Mouse (Mus musculus) myocyte (in vitro differentiated cells): ENCODE data around the gene Stip1. TPM values are rescaled to one million over a fixed set of nuclear protein-coding genes. Genes with fewer than 3 reads are reported as not detected.
A peak's percentile ranks its signal among the peaks of the same experiment; 100 is the strongest.
"Not testable (repeated sequence)": the region's sequence is repeated elsewhere in the genome, so short reads cannot be mapped to it uniquely, and the experiment has no call there.

Source experiments
- H3K27me3 ChIP-seq: one replicate; pipeline ENCODE4 v1.6.1; 2011; ENCODE audit not compliant: control insufficient read depth, insufficient read depth, insufficient read length
- H3K36me3 ChIP-seq: one replicate; pipeline ENCODE4 v1.6.1; 2011; ENCODE audit not compliant: control insufficient read depth, insufficient read depth
- H3K4me2 ChIP-seq: one replicate; pipeline ENCODE4 v1.6.1; 2011; ENCODE audit warnings: low read depth, control low read depth
- H3K4me3 ChIP-seq: one replicate; pipeline ENCODE4 v1.5.1; 2011; ENCODE audit warnings: mild to moderate bottlenecking, control low read depth, moderate library complexity
- H3K79me2 ChIP-seq: one replicate; pipeline ENCODE4 v1.6.1; 2011; ENCODE audit not compliant: control insufficient read depth, insufficient read depth
- H3ac ChIP-seq: one replicate; pipeline ENCODE4 v1.6.1; 2011; ENCODE audit not compliant: control insufficient read depth, insufficient read length
- CEBPB ChIP-seq: IDR thresholded peaks from 2 replicates; pipeline ENCODE4 v1.6.1; 2011; ENCODE audit warnings: mild to moderate bottlenecking, moderate library complexity; ENCODE audit not compliant: poor library complexity, insufficient read depth, severe bottlenecking
- E2F4 ChIP-seq: IDR thresholded peaks from one replicate; pipeline ENCODE4 v1.6.1; 2011; ENCODE audit warnings: mild to moderate bottlenecking, control low read depth, moderate library complexity; ENCODE audit not compliant: insufficient read depth
- MAX ChIP-seq: IDR thresholded peaks from one replicate; pipeline ENCODE4 v1.6.1; 2011; ENCODE audit warnings: low read depth, mild to moderate bottlenecking, control low read depth
- MYOD1 ChIP-seq, 3 experiments: IDR thresholded peaks; one replicate each; pipeline ENCODE4 v1.6.1; 2011; ENCODE audit warnings: control low read depth in 2 of 3, low read depth in 2 of 3, mild to moderate bottlenecking in 2 of 3, moderate library complexity in 1 of 3; ENCODE audit not compliant: insufficient read length in 2 of 3, control insufficient read depth in 1 of 3
- MYOG ChIP-seq, 3 experiments: IDR thresholded peaks; one replicate each; pipeline ENCODE4 v1.6.1; 2011; ENCODE audit warnings: control low read depth in 2 of 3, low read depth in 2 of 3, mild to moderate bottlenecking in 2 of 3; ENCODE audit not compliant: insufficient read length in 2 of 3, control insufficient read depth in 1 of 3, insufficient read depth in 1 of 3
- POLR2A ChIP-seq: IDR thresholded peaks from one replicate; pipeline ENCODE4 v1.6.1; 2011; ENCODE audit warnings: low read depth, mild to moderate bottlenecking, control low read depth, moderate library complexity; ENCODE audit not compliant: insufficient read length
- POLR2AphosphoS2 ChIP-seq: IDR thresholded peaks from one replicate; pipeline ENCODE4 v1.6.1; 2011; ENCODE audit warnings: low read depth, control low read depth; ENCODE audit not compliant: insufficient read length
- REST ChIP-seq: IDR thresholded peaks from one replicate; pipeline ENCODE4 v1.6.1; 2011; ENCODE audit warnings: mild to moderate bottlenecking, control low read depth, moderate library complexity; ENCODE audit not compliant: insufficient read depth, insufficient read length
- SRF ChIP-seq: IDR thresholded peaks from one replicate; pipeline ENCODE4 v1.6.1; 2011; ENCODE audit warnings: low read depth; ENCODE audit not compliant: control insufficient read depth, insufficient read length
- TCF12 ChIP-seq: IDR thresholded peaks from one replicate; pipeline ENCODE4 v1.6.1; 2011; ENCODE audit warnings: mild to moderate bottlenecking, control low read depth; ENCODE audit not compliant: poor library complexity, insufficient read depth, severe bottlenecking
- TCF3 ChIP-seq: IDR thresholded peaks from one replicate; pipeline ENCODE4 v1.6.1; 2011; ENCODE audit warnings: low read depth, control low read depth; ENCODE audit not compliant: insufficient read length
- USF1 ChIP-seq: IDR thresholded peaks from one replicate; pipeline ENCODE4 v1.6.1; 2011; ENCODE audit warnings: low read depth, mild to moderate bottlenecking, control low read depth, moderate library complexity
- polyA plus RNA-seq: library from polyadenylated mRNA; unstranded; fragments of >200 nt; fragmentation: generic; extraction: Trizol; gene quantifications from one replicate; pipeline ENCODE4 v1.2.1, GENCODE M21; 2012; ENCODE audit warnings: missing spikeins

Gene Stip1
- polyA plus RNA-seq, 1 experiment, result 223 TPM

DNA sequence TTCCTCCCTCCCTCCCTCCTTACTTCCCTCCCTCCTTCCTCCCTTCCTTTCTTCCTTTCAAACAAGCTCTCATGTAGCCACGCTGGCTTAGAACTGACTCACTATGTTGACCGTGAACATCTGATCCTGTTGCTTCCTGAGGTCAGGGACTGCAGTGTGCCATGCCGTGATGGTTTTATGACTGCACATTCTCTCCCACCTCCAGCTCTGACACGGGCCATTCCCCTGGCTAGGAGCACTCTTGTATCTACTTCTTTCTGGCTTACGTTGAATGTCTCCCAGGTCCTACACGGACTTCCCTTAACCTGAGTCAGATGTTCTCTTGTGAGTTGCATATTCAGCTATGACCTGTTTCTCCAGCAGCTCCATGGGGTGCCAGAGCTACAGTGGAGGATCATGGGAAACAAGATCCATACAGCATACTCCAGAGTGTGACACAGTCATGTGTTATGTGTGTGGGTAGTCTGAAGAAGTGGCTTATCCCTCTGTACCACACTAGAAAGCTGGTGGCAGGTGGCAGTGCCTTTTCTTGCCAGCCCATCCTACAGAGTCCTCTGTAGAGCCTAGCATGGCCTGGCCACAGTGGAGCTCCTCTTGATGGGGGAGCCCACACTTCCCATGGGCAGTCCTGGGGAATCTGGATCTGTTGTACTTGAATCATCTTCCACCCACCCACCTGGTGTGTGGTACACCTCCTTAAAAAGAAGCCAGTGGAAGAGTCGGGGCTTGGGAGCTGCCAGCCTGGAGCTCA, 41.9 kb upstream of the Stip1 start:
- H3K79me2 ChIP-seq, result no peaks in the 10 kb centered on the region
- peak in 1 of 3 experiments; percentile 62 for TF ChIP-seq MYOD1 (IDR thresholded peaks at IDR 0.05; ENCODE audit: control insufficient read depth in 1 of 3, insufficient read length in 2 of 3, low read depth in 2 of 3)
- no peak for TF ChIP-seq SRF
- H3K4me2 ChIP-seq, result no peak overlapping the region

DNA sequence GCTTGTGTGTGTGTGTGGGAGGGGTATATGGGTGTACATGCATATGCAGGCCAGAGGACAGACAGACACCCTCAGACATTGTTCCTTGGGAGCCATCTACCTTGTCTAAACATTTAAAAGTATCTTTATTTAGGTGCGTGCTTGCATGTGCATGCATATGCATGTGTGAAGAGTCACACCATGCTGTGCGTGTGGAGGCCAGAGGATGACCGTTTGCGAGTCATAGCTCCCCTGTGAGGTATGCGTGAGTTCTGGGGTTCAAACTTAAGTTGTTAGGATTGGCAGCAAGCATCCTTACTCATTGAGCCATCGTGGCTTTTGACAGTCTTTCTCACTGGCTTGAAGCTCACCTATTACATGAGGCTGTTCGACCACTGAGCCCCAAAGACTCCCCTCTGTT, 38.5 kb upstream of the Stip1 start:
- TF ChIP-seq E2F4 (no peak), MAX (no peak), TCF3 (no peak), SRF (no peak), MYOG (IDR thresholded peaks at IDR 0.05; ENCODE audit: control insufficient read depth in 1 of 3, insufficient read depth in 1 of 3, insufficient read length in 2 of 3, low read depth in 2 of 3) (no peak), POLR2AphosphoS2 (no peak), REST (no peak), MYOD1 (IDR thresholded peaks at IDR 0.05; ENCODE audit: control insufficient read depth in 1 of 3, insufficient read length in 2 of 3, low read depth in 2 of 3) (no peak), TCF12 (no peak), USF1 (no peak), CEBPB (no peak), POLR2A (no peak)
- no peak overlapping the region for H3ac ChIP-seq
- H3K4me3 ChIP-seq, result no peak overlapping the region
- no peaks in the 10 kb centered on the region for H3K36me3 ChIP-seq
- H3K4me2 ChIP-seq, result no peak overlapping the region
- no peaks in the 10 kb centered on the region for H3K27me3 ChIP-seq
- no peaks in the 10 kb centered on the region for H3K79me2 ChIP-seq

More for the DNA sequence above, 41.9 kb upstream of the Stip1 start:
- Histone ChIP-seq H3K4me3 (no peak overlapping the region), H3K36me3 (no peaks in the 10 kb centered on the region), H3ac (no peak overlapping the region), H3K27me3 (no peaks in the 10 kb centered on the region)

DNA sequence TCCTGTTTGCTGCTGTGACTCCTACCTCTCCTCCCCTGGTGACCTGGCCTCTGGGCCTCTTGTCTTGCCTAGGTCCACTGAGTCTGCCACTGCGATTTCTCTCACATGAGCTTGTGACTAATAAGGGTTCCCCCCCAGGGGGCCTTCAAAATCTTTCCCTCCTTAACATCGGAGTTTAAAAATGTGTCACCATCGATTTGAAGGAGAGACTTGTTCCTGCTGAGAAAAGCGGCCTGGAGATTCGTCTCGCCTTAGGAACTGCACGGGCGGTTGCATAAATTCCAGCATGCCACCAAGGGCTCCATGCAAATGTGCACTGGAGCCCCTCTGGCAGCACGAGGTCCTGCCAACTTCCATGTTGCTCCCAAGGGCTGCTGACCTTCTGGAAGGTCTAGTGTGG, 37.9 kb upstream of the Stip1 start:
- Histone ChIP-seq H3K4me2 (no peak overlapping the region), H3K4me3 (no peak overlapping the region), H3K79me2 (no peaks in the 10 kb centered on the region), H3ac (no peak overlapping the region), H3K27me3 (no peaks in the 10 kb centered on the region), H3K36me3 (no peaks in the 10 kb centered on the region)
- TF ChIP-seq MYOG (IDR thresholded peaks at IDR 0.05; ENCODE audit: control insufficient read depth in 1 of 3, insufficient read depth in 1 of 3, insufficient read length in 2 of 3, low read depth in 2 of 3) (no peak), USF1 (no peak), E2F4 (no peak), SRF (no peak), MYOD1 (IDR thresholded peaks at IDR 0.05; ENCODE audit: control insufficient read depth in 1 of 3, insufficient read length in 2 of 3, low read depth in 2 of 3) (no peak), CEBPB (no peak), TCF3 (no peak), MAX (no peak), POLR2A (no peak), REST (no peak), TCF12 (no peak), POLR2AphosphoS2 (no peak)

DNA sequence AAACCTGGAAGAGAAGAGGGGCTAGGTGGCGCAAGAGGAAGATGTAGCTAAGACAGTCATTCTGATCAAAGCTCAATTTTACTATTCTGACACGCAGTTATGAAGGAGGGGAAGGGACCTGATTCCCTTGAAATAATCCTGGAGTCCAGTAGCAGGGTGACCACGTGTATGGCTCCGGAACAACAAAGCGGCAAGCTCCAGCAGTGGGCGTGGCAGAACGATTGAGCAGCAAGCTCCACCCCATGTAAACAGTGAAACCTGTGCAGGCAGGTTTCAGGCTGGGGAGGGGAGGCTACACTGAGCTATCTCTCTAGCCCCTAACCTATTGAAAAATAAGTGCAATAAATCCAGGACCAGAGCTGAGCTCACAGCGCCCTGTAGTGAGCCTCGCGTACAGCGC, 35.6 kb upstream of the Stip1 start:
- H3K79me2 ChIP-seq, H3ac ChIP-seq, H3K27me3 ChIP-seq, H3K4me3 ChIP-seq, H3K4me2 ChIP-seq, H3K36me3 ChIP-seq: not testable (repeated sequence)

DNA sequence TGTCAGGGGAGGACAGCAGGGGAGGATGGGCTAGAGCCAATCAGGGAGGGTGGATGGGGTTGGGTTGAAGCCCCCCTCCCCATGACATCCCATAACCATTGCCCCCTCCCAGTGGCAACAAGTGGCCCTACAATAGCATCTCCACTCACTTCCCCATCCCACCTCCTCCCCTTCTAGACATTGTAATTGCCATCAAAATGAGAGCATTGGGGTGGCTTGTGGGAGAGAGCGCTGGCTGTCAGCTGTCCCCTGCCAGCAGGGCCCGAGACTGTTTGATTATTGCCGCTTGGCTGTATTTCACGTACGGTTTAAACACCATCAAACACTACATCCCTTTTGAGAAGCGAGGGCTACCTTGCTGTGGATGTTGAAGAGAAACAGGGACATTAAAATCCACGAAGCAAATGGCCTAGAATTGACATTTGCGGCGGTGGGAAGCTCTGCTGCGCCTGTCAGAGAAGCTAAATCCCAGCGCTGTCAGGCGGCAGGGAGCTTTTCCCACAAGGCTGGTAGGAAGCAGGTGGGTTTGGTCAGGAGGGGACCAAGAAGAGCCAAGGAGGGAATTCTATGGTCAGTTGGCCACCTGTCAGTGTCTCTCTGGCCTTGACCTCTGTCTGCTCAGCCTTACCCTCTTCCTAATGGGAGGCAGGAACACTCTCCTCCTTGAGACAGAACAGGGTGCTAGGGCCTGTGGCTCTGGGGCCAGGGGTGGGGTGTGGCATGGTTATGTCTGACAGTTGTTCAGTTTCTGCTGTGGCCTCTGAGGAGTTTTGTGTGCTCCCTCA, 34.4 kb upstream of the Stip1 start:
- no peaks in the 10 kb centered on the region for H3K27me3 ChIP-seq
- no peaks in the 10 kb centered on the region for H3K79me2 ChIP-seq
- no peak overlapping the region for H3K4me3 ChIP-seq
- no peaks in the 10 kb centered on the region for H3K36me3 ChIP-seq
- peak overlapping the region; percentile 10 for H3K4me2 ChIP-seq
- H3ac ChIP-seq, result no peak overlapping the region
- TF ChIP-seq POLR2AphosphoS2, result no peak
- peak; percentile 19 for TF ChIP-seq TCF3
- peak; percentile 43 to 97 (median 94) for TF ChIP-seq MYOD1 (IDR thresholded peaks at IDR 0.05; ENCODE audit: control insufficient read depth in 1 of 3, insufficient read length in 2 of 3, low read depth in 2 of 3)
- no peak for TF ChIP-seq REST
- peak in 2 of 3 experiments; percentile 13 to 81 for TF ChIP-seq MYOG (IDR thresholded peaks at IDR 0.05; ENCODE audit: control insufficient read depth in 1 of 3, insufficient read depth in 1 of 3, insufficient read length in 2 of 3, low read depth in 2 of 3)
- no peak for TF ChIP-seq USF1
